Mouse (Mus musculus): ENCODE measurements around the gene Dmac2.
A peak's percentile ranks its signal among the peaks of the same experiment; 100 is the strongest.

DNA sequence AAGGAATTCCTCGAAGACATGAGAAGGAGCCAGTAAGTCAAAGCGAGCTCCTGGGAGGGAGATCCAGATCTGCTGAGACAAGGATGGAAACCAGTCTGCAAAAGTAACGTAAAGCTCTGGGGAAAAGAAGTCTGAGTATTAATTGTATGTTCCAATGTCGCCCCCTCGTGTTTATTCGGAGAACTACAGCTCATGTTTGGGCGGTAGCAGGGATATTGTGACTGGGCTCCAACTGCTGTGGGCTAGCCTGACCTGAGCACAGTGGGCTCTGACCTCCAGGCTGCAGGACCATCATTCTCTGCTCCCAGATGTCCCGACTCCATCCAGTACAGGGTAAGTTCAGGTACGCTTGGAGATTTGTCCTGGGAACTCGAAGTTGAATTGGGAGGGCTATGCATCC, 19.6 kb upstream of the Dmac2 start:
- TF ChIP-seq CTCF (IDR thresholded peaks at IDR 0.05; ENCODE audit: extremely low read depth, insufficient read length, insufficient replicate concordance, low read depth, low read length), result peak; percentile 52; the same call in 1 of the 2 replicates
- TF ChIP-seq POLR2A (IDR thresholded peaks at IDR 0.05; ENCODE audit: low read depth, low read length), result no peak

All from small intestine, adult 2 months (tissue).